Mouse (Mus musculus) urinary bladder, postnatal 36 days (tissue): Measurements from ENCODE around the gene Pnpla5.
"Not testable (repeated sequence)": the region's sequence is repeated elsewhere in the genome, so short reads cannot be mapped to it uniquely, and the experiment has no call there.

Source experiments
- DNase-seq, 2 experiments: peaks; one replicate each; pipeline ENCODE4 v3.0.0; 2022; ENCODE audit warnings: low spot score in 2 of 2, mixed read lengths in 1 of 2

The Pnpla5 gene

GRCm38 (mm10) chr15:84120612-84121011, 2.4 kb downstream of the Pnpla5 start:
- DNase-seq, result no peak

- DNase-seq, result no peak
Observed at GRCm38 (mm10) chr15:84116466-84116865, 6.5 kb downstream of the Pnpla5 start.

- DNase-seq, result no peak
Observed at GRCm38 (mm10) chr15:84115727-84116126, 7.2 kb downstream of the Pnpla5 start.

GRCm38 (mm10) chr15:84113873-84114272, 9.1 kb downstream of the Pnpla5 start:
- no peak for DNase-seq

GRCm38 (mm10) chr15:84108899-84109298, 14.1 kb downstream of the Pnpla5 start:
- no peak for DNase-seq

GRCm38 (mm10) chr15:84105924-84106500, 17.0 kb downstream of the Pnpla5 start:
- no peak for DNase-seq

GRCm38 (mm10) chr15:84105105-84105923, 17.7 kb downstream of the Pnpla5 start, which contains the start of gene Sult4a1:
Gene Sult4a1, minus strand, starts transcription at chr15:84105754.
- no peak for DNase-seq

GRCm38 (mm10) chr15:84104626-84105025, 18.3 kb downstream of the Pnpla5 start:
- DNase-seq, result no peak

GRCm38 (mm10) chr15:84097536-84097935, 25.4 kb downstream of the Pnpla5 start:
- DNase-seq, result not testable (repeated sequence)

GRCm38 (mm10) chr15:84096051-84096450, 26.9 kb downstream of the Pnpla5 start:
- DNase-seq, result no peak

GRCm38 (mm10) chr15:84094921-84095320, 28.1 kb downstream of the Pnpla5 start:
- no peak for DNase-seq

GRCm38 (mm10) chr15:84086775-84087174, 36.2 kb downstream of the Pnpla5 start:
- DNase-seq, result no peak

- no peak for DNase-seq
Observed at GRCm38 (mm10) chr15:84086364-84086763, 36.6 kb downstream of the Pnpla5 start.

GRCm38 (mm10) chr15:84080069-84080468, 42.9 kb downstream of the Pnpla5 start:
- no peak for DNase-seq

GRCm38 (mm10) chr15:84079519-84079918, 43.5 kb downstream of the Pnpla5 start:
- no peak for DNase-seq

GRCm38 (mm10) chr15:84078667-84079066, 44.3 kb downstream of the Pnpla5 start:
- DNase-seq, result no peak

GRCm38 (mm10) chr15:84077151-84077550, 45.8 kb downstream of the Pnpla5 start:
- DNase-seq, result no peak

- DNase-seq, result no peak
Observed at GRCm38 (mm10) chr15:84074705-84075185, 48.2 kb downstream of the Pnpla5 start.

GRCm38 (mm10) chr15:84073911-84074704, 48.9 kb downstream of the Pnpla5 start:
- DNase-seq, result peak; percentile 34 to 38

GRCm38 (mm10) chr15:84073058-84073457, 49.9 kb downstream of the Pnpla5 start:
- DNase-seq, result no peak

GRCm38 (mm10) chr15:84072226-84072625, 50.7 kb downstream of the Pnpla5 start:
- peak in 1 of 2 experiments; percentile 25 for DNase-seq

GRCm38 (mm10) chr15:84070116-84070676, 52.8 kb downstream of the Pnpla5 start:
- no peak for DNase-seq
